Mouse (Mus musculus) CD4-positive, CD25-positive, alpha-beta regulatory T cell, adult 2 months (primary cell): Measurements from ENCODE around the gene C87436.
"Not testable (repeated sequence)": the region's sequence is repeated elsewhere in the genome, so short reads cannot be mapped to it uniquely, and the experiment has no call there.

ENCODE experiments used
- DNase-seq: peaks from one replicate; pipeline ENCODE4 v3.0.0-alpha.2; 2012; ENCODE audit warnings: low read depth, low spot score

Gene C87436

DNA sequence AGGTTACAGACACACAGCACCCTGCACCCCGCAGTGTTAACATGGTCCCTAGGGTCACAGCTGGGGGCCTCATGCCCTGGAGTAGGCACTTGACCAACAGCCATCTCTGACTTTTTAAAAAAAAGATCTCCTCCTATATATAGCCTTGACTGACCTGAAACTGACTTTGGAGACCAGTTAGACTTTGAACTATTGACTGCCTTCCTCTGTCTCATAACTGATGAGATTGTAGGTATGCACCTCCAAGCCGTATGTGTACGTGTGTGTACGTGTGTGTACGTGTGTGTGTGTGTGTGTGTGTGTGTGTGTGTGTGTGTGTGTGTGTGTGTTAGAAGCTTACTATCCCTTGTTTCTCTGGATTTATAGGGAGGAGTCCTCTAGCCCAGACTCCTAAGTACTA lies 43.7 kb downstream of the C87436 start:
- no peak for DNase-seq

DNA sequence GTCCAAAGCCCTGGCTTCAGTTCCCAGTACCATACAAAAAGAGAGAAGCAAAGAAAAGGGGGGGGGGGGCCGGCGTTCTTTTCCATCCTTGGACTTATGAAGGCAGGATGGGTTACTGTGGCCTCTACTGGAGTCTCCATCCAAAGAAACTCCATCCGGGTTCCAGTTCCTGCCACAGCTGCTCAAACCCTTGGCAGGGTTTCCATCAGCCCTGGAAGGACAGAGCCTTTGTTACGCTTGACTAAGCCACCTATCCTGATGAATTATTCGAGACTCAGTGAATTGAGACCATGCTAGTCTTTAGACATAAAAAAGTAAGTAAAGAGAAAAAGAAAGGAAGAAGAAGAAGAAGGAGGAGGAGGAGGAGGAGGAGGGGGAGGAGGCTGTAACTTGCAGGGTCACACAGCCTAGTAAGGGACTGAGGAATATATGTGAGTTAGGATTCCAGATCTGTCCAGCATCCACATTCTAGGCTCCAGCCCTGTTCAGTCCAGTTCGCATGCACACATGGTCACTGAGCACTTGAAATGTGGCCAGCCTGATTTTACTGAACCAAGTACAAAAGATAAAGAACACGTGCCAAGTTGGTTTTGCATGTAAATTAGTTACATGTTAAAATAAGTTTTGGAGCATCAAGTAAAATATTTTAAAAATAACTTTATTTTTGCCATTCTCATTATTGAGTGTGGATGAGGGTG lies 47.9 kb downstream of the C87436 start:
- no peak for DNase-seq

DNA sequence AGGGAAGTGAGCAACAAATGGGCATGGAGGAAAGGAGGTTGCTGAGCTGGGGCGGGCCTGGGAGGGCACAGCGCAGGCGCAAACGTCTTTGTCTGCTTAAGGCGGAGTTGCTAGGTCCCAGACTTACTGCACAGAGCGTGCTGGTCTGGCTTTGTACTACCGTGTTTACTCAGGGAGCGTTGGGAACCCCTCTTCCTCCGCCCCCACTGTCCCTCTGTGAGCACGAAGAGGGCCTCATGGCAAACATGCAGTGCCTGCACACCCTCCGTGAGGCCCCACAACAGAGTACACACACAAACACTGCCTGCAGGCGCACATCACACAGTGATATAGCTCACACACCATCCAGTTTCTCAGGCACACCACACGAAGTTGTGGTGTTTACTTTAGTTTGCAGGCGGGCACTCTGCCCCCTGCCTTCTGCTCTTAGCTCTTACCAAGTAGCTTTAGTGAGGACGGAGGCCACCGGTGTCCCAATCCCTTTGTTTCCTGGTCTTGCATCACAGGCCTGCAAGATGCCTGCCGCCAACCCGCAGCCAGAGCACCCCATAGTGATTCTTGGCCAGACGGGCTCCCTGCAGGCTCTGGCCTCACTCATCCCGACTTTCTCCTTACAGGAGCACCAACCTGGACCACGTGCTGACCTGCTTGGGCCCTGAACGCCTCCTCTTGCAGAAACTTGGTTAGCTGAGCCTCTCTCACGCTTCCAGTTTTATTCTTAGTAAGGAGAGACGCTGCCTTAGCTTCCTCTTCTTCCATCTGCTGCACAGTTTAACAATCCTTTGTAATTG lies 49.4 kb downstream of the C87436 start:
- DNase-seq = peak; percentile 91

- peak; percentile 14 for DNase-seq
Measured at GRCm38 (mm10) chr6:86488149-86488485, 49.9 kb downstream of the C87436 start.

GRCm38 (mm10) chr6:86489945-86490344 lies 51.8 kb downstream of the C87436 start:
- no peak for DNase-seq

- not testable (repeated sequence) for DNase-seq
Measured at GRCm38 (mm10) chr6:86490413-86490812, 52.2 kb downstream of the C87436 start.

DNA sequence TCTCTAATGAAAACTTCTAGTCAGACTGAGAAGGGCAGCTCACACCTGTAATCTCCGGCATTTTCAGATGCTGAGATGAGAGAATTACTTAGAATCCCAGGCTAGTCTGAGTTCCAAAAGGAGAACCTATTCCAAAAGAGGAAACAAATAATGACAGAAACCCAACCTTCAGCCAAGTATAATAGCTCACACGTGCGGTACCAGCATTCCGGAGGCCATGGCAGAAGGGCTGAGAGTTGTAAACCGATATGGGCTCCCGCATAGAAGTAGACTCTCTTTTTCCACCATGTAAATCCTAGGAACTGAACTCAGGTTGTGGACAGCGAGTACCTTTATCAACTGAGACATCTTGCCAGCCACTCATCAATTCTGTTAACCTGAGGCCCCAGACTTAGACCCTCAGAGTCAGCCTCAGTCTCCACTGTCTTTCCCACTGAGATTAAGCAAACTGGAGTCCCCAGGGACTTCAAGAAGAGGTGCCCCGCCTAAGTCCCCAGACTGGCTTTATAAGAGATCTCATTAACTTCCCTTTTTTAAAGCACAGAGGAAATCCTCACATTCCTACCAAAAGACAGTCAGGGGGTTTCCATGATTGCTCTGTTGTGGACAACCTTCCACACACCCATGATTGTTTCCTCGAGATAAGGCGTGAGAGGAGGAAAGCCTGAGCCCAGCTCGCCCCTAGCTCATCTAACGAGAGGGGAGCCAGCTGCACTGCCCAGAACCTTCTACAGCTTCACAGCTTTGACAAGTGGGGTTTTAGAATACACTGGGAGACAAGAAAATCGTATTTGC lies 55.5 kb downstream of the C87436 start:
- no peak for DNase-seq

DNA sequence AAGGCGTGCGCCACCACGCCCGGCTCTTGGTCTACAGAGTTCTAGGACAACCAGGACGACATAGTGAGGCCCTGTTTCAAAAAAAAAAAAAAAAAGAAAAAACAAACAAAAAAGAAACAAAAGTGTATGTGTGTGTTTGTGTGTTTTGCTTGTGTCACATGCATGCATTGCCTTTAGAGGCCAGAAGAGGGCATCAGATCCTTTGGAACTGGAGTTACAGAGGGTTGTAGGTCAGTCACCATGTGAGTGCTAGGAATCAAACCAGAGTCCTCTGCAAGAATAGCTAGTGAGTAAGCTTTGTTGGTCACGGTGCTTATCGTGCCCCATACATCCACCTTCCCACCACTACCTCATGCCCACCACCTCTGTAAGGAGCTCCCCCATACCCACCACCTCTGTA lies 56.6 kb downstream of the C87436 start:
- DNase-seq = peak; percentile 19

DNA sequence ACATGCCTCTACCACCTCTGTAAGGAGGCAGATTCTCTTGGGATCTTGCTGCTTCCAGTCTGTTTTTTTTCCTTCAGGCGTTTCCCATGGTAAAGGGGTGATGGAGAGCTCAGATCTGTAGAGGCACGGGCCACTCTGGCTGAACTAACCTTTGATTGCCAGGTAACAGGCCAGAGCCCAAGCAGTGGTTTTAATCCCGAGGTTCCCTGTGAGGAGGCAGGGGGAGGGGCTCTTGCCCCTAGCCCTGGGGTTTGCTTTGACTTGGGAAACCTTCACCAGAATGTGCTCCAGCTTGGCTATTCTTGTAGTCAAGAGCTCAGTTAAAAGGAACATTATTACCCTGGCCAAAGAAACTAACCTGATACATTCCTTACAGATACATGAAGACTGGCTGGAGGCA lies 57.5 kb downstream of the C87436 start:
- DNase-seq = no peak

GRCm38 (mm10) chr6:86496127-86496526 lies 58.0 kb downstream of the C87436 start:
- DNase-seq = no peak

- no peak for DNase-seq
Measured at GRCm38 (mm10) chr6:86496585-86496984, 58.4 kb downstream of the C87436 start.

GRCm38 (mm10) chr6:86497071-86497815 lies 59.1 kb downstream of the C87436 start:
- DNase-seq = peak; percentile 34

DNA sequence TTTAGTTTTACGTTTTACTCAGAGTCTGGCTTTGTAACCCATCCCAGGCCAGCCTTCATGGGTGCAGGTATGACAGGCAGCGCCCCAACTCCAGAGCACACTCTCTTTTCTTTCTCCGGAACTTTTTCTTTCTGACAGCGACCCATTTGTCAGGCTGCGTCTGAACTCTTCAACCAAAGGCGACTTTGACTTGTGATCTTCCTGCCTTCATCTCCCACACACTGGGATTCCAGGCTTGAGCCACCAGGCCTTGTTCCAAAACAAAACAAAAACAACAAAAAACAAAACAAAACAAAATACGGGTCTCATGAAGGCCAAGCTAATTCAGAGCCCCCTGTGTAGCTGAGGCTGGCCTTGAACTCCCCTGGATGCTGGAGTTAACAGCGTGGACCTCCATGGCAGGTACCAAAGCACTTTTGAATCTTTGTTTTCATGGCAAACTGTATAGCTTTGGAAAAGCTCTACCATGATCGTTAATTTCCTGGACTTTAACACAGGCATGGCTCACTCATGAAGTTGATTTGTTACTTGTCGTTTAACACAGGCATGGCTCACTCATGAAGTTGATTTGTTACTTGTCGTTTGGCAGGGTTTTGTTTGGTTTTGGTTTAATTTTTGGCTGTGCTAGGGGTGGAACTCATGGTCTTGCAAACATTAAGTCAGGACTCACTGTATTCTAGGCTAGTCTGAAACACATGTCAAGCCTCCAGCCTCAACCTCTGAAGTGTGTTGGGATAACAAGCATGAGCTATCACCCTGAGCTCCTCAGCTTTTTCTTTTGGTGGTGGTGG lies 60.0 kb downstream of the C87436 start:
- DNase-seq = no peak

GRCm38 (mm10) chr6:86499571-86500109 lies 61.5 kb downstream of the C87436 start:
- no peak for DNase-seq

DNA sequence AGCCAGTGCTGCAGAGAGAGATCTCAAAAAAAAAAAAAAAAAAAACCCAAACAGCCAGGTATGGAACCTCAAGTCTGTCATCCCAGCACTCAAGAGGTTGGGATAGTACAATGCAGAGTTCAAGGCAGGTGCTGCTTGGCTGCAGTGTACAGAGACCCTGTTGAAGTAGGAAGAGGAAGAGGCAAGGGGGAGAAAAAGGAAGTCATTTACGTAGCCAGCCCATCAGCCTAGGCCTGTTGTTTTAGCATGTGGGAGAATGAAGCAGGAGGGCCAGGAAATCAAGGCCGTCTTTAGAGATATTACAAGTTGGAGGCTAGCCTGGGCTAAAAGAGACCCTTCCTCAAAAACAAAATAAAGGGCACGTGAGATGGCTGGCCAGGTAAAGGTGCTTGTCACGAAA lies 65.3 kb downstream of the C87436 start:
- no peak for DNase-seq

GRCm38 (mm10) chr6:86505671-86506070 lies 67.5 kb downstream of the C87436 start:
- no peak for DNase-seq

DNA sequence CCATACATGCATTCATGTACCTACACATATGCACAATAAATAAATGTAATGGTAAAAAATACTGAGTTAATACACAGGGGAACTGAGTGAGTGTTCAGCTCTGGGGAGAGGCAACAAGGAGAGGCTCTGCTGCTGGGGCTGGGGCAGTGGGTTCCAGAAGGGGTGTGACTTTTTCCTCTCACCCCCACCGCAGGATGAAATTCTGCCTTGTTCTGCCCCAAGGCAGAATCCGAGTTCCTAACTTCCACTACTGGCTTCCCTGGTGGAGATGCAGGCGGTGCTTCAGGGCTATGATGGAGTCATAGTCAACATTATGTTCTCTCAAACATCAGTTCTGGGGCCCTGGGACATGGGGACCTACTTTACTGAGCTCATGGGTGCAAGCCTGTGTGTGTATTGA lies 68.1 kb downstream of the C87436 start:
- DNase-seq = no peak

DNA sequence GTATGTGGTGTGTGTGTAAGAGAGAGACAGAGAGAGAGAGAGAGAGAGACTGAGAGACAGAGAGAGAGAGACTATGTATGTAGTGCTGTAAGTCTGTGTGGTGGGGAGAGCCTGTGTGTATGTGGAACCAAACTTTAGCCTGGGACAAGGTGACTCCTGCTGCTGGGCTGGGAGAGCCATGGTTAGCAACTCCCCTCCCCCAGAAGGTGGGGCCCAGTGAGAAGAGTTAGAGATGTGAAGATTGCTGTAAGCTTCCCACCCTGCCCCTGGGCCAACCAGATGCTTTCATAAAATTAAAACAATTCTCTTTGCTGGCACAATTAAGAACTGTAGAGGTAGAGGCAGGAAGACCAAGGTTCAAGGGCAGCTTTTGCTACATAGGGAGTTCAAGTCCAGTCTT lies 68.9 kb downstream of the C87436 start:
- no peak for DNase-seq

DNA sequence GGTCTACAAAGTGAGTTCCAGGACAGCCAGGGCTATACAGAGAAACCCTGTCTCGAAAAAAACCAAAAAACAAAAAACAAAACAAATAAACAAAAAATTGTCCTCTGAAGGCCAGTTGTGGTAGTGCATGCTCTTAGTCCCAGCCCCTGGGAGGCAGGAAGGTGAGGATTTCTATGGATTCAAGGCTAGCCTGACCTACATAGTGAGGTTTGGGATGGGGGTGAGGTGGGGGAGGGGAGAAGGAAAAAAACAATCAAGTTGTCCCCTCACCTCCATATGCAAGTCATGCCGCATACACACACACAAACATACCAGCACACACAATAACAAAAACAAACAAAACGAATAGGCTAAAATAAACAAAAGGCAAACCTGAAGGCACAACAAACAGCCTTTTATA lies 70.6 kb downstream of the C87436 start:
- no peak for DNase-seq

DNA sequence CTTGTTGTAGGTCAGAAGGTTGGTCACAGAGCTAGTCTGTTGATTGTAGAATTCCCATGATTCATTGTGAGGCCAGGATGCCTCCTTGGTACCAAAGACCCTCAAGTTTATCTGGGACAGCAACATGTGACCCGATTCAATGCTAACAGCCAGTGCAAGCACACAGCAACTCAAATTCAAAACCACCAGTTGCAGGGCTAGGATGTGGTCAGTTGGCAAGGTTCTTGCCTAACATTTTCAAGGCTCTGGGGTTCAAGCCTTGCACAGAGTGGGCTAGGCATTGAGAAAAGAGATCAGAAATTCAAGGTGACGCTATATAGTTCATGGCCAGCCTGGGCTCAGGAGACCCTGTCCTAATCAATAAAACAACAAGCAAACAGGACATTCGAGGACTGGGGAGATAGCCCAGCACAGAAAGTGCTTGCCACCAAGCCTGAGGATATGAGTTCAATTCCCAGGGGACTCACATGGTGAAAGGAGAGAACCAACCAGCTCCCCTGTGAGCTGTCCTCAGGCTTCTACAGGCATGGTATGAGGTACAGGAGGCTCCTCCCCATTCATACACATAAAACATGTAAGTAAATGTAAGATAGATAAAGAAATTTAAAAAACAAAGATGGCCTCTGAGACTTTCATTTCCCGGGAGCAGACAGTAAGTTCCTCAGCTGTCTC lies 71.2 kb downstream of the C87436 start:
- DNase-seq = no peak
